Mouse (Mus musculus) stomach, postnatal 0 days (tissue): ENCODE results near the gene Cd302.

Source experiments
- CTCF ChIP-seq: IDR thresholded peaks from 2 replicates; pipeline ENCODE4 v1.5.1; 2016; ENCODE audit warnings: antibody characterized with exemption, low read depth, mild to moderate bottlenecking, moderate library complexity
- EP300 ChIP-seq: optimal IDR thresholded peaks from 2 replicates; pipeline ENCODE3; 2016; ENCODE audit warnings: antibody characterized with exemption

DNA sequence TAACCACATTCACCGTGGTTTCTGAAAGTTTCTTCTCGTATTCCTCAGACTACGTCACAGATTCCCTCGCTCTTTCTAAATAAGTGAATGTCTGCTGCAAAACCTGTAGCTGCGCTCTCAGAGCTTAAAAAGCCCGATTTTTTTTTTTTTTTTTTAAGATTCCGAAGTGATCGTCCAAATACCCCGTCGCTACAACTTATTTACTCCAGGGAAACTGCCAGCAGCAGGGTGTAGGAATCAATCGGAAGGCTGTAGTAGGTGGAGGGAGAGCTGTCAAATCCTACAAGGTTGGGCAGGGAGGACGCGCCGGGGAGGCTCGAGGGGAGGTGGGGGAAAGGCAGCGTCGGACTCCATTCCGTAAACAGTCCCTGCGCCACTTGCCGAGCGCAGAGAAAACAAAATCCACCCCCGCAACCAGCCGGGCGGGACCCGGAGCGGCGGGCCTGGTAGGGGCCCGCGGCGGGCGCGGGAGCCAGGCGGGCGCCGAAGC, 75.1 kb downstream of the Cd302 start:
- TF ChIP-seq CTCF = no peak
- TF ChIP-seq EP300 = no peak
